In genomic region chr9:103175692-103176091, GRCm38 (mm10) we compare ENCODE assay signal across 30 mouse cellular contexts. TPM values are rescaled to one million over a fixed set of nuclear protein-coding genes. Genes with fewer than 3 reads are reported as not detected.
DNase-seq lines count a peak whose midpoint lies in the region; ATAC-seq and TF ChIP-seq lines count a peak whose summit lies in the region.
"Had no signal": no experiment of that assay in that cellular context is flagged by ENCODE, and none has a peak within 500 bp of the region (broad histone marks: within the 10 kb centered on the region; RNA-seq: fewer than 3 reads in every experiment).

No protein-coding gene starts in this region.

- no peaks in the 10 kb centered on the region for H3K9me3 ChIP-seq in kidney, postnatal 0 days (replicated peaks; ENCODE audit: low read length)
- no peaks in the 10 kb centered on the region for H3K9me3 ChIP-seq in CH12.LX (replicated peaks; ENCODE audit: low read length)
- H3K9me3 ChIP-seq: G1E; heart, embryonic 12.5 days; kidney, embryonic 15.5 days; limb, embryonic 12.5 days; midbrain, embryonic 10.5 days; neural tube, embryonic 12.5 days had no signal

- H3K4me1 ChIP-seq in kidney, postnatal 0 days (replicated peaks; ENCODE audit: insufficient read depth, low read length) = peaks cover 5% of the 10 kb centered on the region; the same call in 1 of the 2 replicates
- H3K4me1 ChIP-seq in CH12.LX (ENCODE audit: control insufficient read depth in 1 of 2, insufficient read depth in 2 of 2) = 0 out of 4 replicates have a peak, but pooled peaks cover 0 to 6% of the 10 kb centered on the region in 2 experiments

- WGBS in kidney, postnatal 0 days = 98% methylated on average over 7 of the region's 7 CpGs

- in situ Hi-C loops in CH12.LX (cut with MboI; ENCODE audit: low pct_ligation_motif_present, low pct_unique_long_range_greater_than_20kb, low sequenced_read_pairs) = loop anchor here (5.0 kb wide), 1 partner anchor 83 kb away; no protein-coding TSS in a partner anchor

- no peak overlapping the region for H3K27ac ChIP-seq in kidney, postnatal 0 days
- H3K27ac ChIP-seq in CH12.LX (ENCODE audit: insufficient read depth, low read depth) = no peak overlapping the region
- no peak overlapping the region for H3K27ac ChIP-seq in gastrocnemius, adult 2 months
- H3K27ac ChIP-seq: heart, adult 2 months; hindbrain, embryonic 14.5 days; kidney, embryonic 15.5 days; limb, embryonic 12.5 days; macrophage; midbrain, embryonic 10.5 days; neural tube, embryonic 12.5 days had no signal

- no peaks in the 10 kb centered on the region for H3K27me3 ChIP-seq in kidney, postnatal 0 days (ENCODE audit: insufficient read depth, low read length)
- peaks cover 25% of the 10 kb centered on the region for H3K27me3 ChIP-seq in CH12.LX (replicated peaks)
- H3K27me3 ChIP-seq: kidney, embryonic 15.5 days; limb, embryonic 12.5 days; neural tube, embryonic 12.5 days had no signal

- no peaks in the 10 kb centered on the region for H3K36me3 ChIP-seq in kidney, postnatal 0 days (ENCODE audit: insufficient read depth, low read length)
- no peaks in the 10 kb centered on the region for H3K36me3 ChIP-seq in CH12.LX (replicated peaks in 1 of 2; ENCODE audit: control insufficient read depth in 1 of 2, insufficient read depth in 1 of 2, low read length in 1 of 2)
- H3K36me3 ChIP-seq: G1E; heart, embryonic 12.5 days; kidney, embryonic 15.5 days; limb, embryonic 12.5 days had no signal

- TF ChIP-seq CTCF in kidney, postnatal 0 days (IDR thresholded peaks at IDR 0.05; ENCODE audit: low read depth) = peak; percentile 19; the same call in 1 of the 2 replicates
- TF ChIP-seq CTCF in CH12.LX (conservative IDR thresholded peaks at IDR 0.05 in 1 of 2, IDR thresholded peaks at IDR 0.05 in 1 of 2; ENCODE audit: low read depth in 2 of 2, low read length in 2 of 2) = peak in 1 of 2 experiments; percentile 66; a peak in 2 of 4 replicates
- no peak for TF ChIP-seq CTCF in gastrocnemius, adult 2 months (IDR thresholded peaks at IDR 0.05)

- TF ChIP-seq RAD21 in CH12.LX (IDR thresholded peaks at IDR 0.05; ENCODE audit: low read depth, low read length) = peak; percentile 59

- H3K79me2 ChIP-seq in CH12.LX (replicated peaks; ENCODE audit: control insufficient read depth, extremely low read depth, insufficient read depth, poor library complexity, severe bottlenecking) = no peaks in the 10 kb centered on the region

- TF ChIP-seq EP300 in CH12.LX (IDR thresholded peaks at IDR 0.05; ENCODE audit: low read length) = no peak

- H3K9ac ChIP-seq in kidney, postnatal 0 days (ENCODE audit: low read depth, low read length) = no peak overlapping the region
- H3K9ac ChIP-seq in CH12.LX (ENCODE audit: insufficient read depth, low read depth) = no peak overlapping the region
- H3K9ac ChIP-seq: heart, embryonic 12.5 days; hindbrain, embryonic 14.5 days; kidney, embryonic 15.5 days; limb, embryonic 12.5 days; neural tube, embryonic 12.5 days had no signal

- dilution Hi-C loops in CH12.LX (cut with MboI; ENCODE audit: extremely low pct_ligation_motif_present, extremely low pct_unique_long_range_greater_than_20kb, low sequenced_read_pairs) = no loop called here

- ATAC-seq in kidney, postnatal 0 days (replicated peaks; ENCODE audit: low FRiP score, low read depth) = no peak
- ATAC-seq in megakaryocyte, adult 5-6 weeks (ENCODE audit: poor library complexity, severe bottlenecking) = peak; percentile 37
- ATAC-seq: midbrain, embryonic 16.5 days had no signal

- H3K4me2 ChIP-seq in kidney, postnatal 0 days (ENCODE audit: low read length) = no peak overlapping the region
- no peak overlapping the region for H3K4me2 ChIP-seq in CH12.LX (ENCODE audit: insufficient read depth, low read depth, poor library complexity, severe bottlenecking)
- H3K4me2 ChIP-seq: heart, embryonic 12.5 days; hindbrain, embryonic 14.5 days; kidney, embryonic 15.5 days; limb, embryonic 12.5 days; liver, embryonic 11.5 days; neural tube, embryonic 12.5 days had no signal

- no peak for DNase-seq in kidney, postnatal 0 days (ENCODE audit: low spot score)
- no peak for DNase-seq in kidney, postnatal 4 days
- DNase-seq in 3T3-L1 (ENCODE audit: low read depth, low spot score) (peak; percentile 10), CH12.LX (ENCODE audit: extremely low read depth) (no peak)
- no peak for DNase-seq in gastrocnemius, adult 2 months
- DNase-seq in adrenal gland, postnatal 25 days = no peak
- DNase-seq: adrenal gland, postnatal 36 days; cerebellum, adult 18-20 months; cerebellum, postnatal 10 days; gastrocnemius, postnatal 36 days; heart, adult 2 months; heart, postnatal 4 days; kidney, adult 18-20 months had no signal

- TF ChIP-seq POLR2A in CH12.LX (IDR thresholded peaks at IDR 0.05; ENCODE audit: low read depth, low read length) = no peak

- no peak overlapping the region for H3K4me3 ChIP-seq in kidney, postnatal 0 days (replicated peaks; ENCODE audit: low read depth, low read length)
- H3K4me3 ChIP-seq in CH12.LX (replicated peaks in 1 of 3; ENCODE audit: low read depth in 2 of 3, low read length in 2 of 3, poor library complexity in 1 of 3) = no peak overlapping the region
- no peak overlapping the region for H3K4me3 ChIP-seq in gastrocnemius, adult 2 months
- H3K4me3 ChIP-seq: erythroblast, embryonic 14.5 days; heart, adult 2 months; heart, embryonic 12.5 days; kidney, embryonic 15.5 days; limb, embryonic 12.5 days; midbrain, embryonic 10.5 days; myocyte; neural tube, embryonic 12.5 days had no signal

- intact Hi-C loops in gastrocnemius, adult 2 months (cut with DNase I) = no loop called here

TF ChIP-seq in CH12.LX, 34 proteins besides CTCF, POLR2A, EP300 and RAD21:
- TF ChIP-seq SMC3 (IDR thresholded peaks at IDR 0.05; ENCODE audit: low read depth, low read length) (peak; percentile 55), MYC (IDR thresholded peaks at IDR 0.05; ENCODE audit: low read depth, low read length) (no peak), MXI1 (IDR thresholded peaks at IDR 0.05; ENCODE audit: low read depth, low read length) (no peak), KAT2A (IDR thresholded peaks at IDR 0.05; ENCODE audit: insufficient replicate concordance, low read length) (no peak), JUND (conservative IDR thresholded peaks at IDR 0.05; ENCODE audit: low read depth, low read length) (no peak), JUN (IDR thresholded peaks at IDR 0.05; ENCODE audit: insufficient read depth, low read depth, low read length) (no peak), SIN3A (IDR thresholded peaks at IDR 0.05; ENCODE audit: low read length) (no peak), USF1 (IDR thresholded peaks at IDR 0.05; ENCODE audit: low read depth, low read length) (no peak)

RNA-seq across cellular contexts. Expression of gene Srprb, which starts 26.2 kb away (rescaled TPM):
- 46.2 and 51.1 TPM in 2 replicates for polyA plus RNA-seq in kidney, postnatal 0 days (2015; fragmentation: Nextera tagmentation; extraction: Ambion mirVana)
- total RNA-seq in CH12.LX (2012; rRNA removed) (59.7 and 69.9 TPM in 2 replicates), CH12.LX (2014; rRNA removed) (37.8 and 39.5 TPM in 2 replicates)
- polyA plus RNA-seq in CH12.LX (2012; ENCODE audit: insufficient read length, low read depth) = 56.2 and 67.2 TPM in 2 replicates
- 10.8 and 12.1 TPM in 2 replicates for total RNA-seq in megakaryocyte, adult 5-6 weeks (2015)
- total RNA-seq in megakaryocyte, adult 5-6 weeks (2017) = 10.8 and 13.2 TPM in 2 replicates
- 10 to 100 TPM; 16.2 to 18.2 TPM for total RNA-seq in gastrocnemius, adult 2 months (2021)
- 40.8 and 43.5 TPM in 2 replicates for total RNA-seq in adrenal gland, postnatal 25 days (2021)

RNA-seq across cellular contexts. Expression of gene Gm20425, which starts 54.4 kb away (rescaled TPM):
- 1.9 and 3.2 TPM in 2 replicates for polyA plus RNA-seq in kidney, postnatal 0 days (2015; fragmentation: Nextera tagmentation; extraction: Ambion mirVana)
- total RNA-seq in CH12.LX (2012; rRNA removed) (not detected in 2 replicates), CH12.LX (2014; rRNA removed) (not detected in 2 replicates)
- polyA plus RNA-seq in CH12.LX (2012; ENCODE audit: insufficient read length, low read depth) = not detected in 2 replicates
- total RNA-seq in megakaryocyte, adult 5-6 weeks (2015) = not detected in 2 replicates
- 0.55 TPM in 1 of 2 replicates, not detected in the other for total RNA-seq in megakaryocyte, adult 5-6 weeks (2017)
- total RNA-seq in gastrocnemius, adult 2 months (2021) = 1 to 10 TPM; 1.7 to 3.5 TPM
- total RNA-seq in adrenal gland, postnatal 25 days (2021) = 9.4 and 18.8 TPM in 2 replicates
- total RNA-seq: G1E had no signal
- polyA plus RNA-seq: brain, embryonic 14.5 days; C2C12; cortical plate, adult 2 months; erythroblast, embryonic 14.5 days; G1E; heart, adult 2 months; intestine, embryonic 14.5 days; liver, embryonic 11.5 days; midbrain, embryonic 10.5 days; myocyte had no signal

RNA-seq across cellular contexts. Expression of gene Trf, which starts 54.6 kb away (rescaled TPM):
- 23.5 and 26.0 TPM in 2 replicates for polyA plus RNA-seq in kidney, postnatal 0 days (2015; fragmentation: Nextera tagmentation; extraction: Ambion mirVana)
- total RNA-seq in CH12.LX (2012; rRNA removed) (not detected in 2 replicates), CH12.LX (2014; rRNA removed) (not detected in 2 replicates)
- not detected in 2 replicates for polyA plus RNA-seq in CH12.LX (2012; ENCODE audit: insufficient read length, low read depth)
- total RNA-seq in megakaryocyte, adult 5-6 weeks (2015) = 234 and 247 TPM in 2 replicates
- 92.2 and 130 TPM in 2 replicates for total RNA-seq in megakaryocyte, adult 5-6 weeks (2017)
- total RNA-seq in gastrocnemius, adult 2 months (2021) = 10 to 100 TPM in 1 of 2 experiments, 1 to 10 TPM in 1; 5.3 to 11.5 TPM
- 43.2 and 174 TPM in 2 replicates for total RNA-seq in adrenal gland, postnatal 25 days (2021)
- polyA plus RNA-seq: C2C12, myocyte had no signal

Comparison
In these comparisons a context has a peak if more than half of its experiments do, and no peak if none do; other contexts are left out.
1. RNA of gene Trf, which starts 54.6 kb away (total RNA-seq): 92.2 to 247 TPM in megakaryocyte, adult 5-6 weeks, 43.2 to 174 TPM in adrenal gland, postnatal 25 days and 5.3 to 11.5 TPM in gastrocnemius, adult 2 months; not detected in CH12.LX; every median in the first group is over 4 times any median in the second.